Mouse (Mus musculus): Measurements from ENCODE around the gene Fbxl22. TPM values are rescaled to one million over a fixed set of nuclear protein-coding genes. Genes with fewer than 3 reads are reported as not detected.

Fbxl22 gene
- 10 to 100 TPM; 17.9 to 18.8 TPM for total RNA-seq (2023)

GRCm38 (mm10) chr9:66514256-66514770 lies at the start of gene Fbxl22:
Fbxl22 (minus strand) TSS chr9:66514593.

Other genes starting within 250 kb of the Fbxl22 start
- gene Herc1, start 164.1 kb downstream of the Fbxl22 start, total RNA-seq (2023) = 100 to 1,000 TPM; 110 to 120 TPM
- gene Usp3, start 78.5 kb upstream of the Fbxl22 start, total RNA-seq (2023) = 100 to 1,000 TPM; 165 to 167 TPM
- 1 to 10 TPM; 5.2 to 5.5 TPM for gene Car12, start 199.1 kb upstream of the Fbxl22 start, total RNA-seq (2023)